Mouse (Mus musculus): ENCODE results near the gene Phc3. TPM values are rescaled to one million over a fixed set of nuclear protein-coding genes. Genes with fewer than 3 reads are reported as not detected.

The Phc3 gene
- polyA plus RNA-seq (2014; fragmentation: Illumina TruSeq; extraction: RNeasy Lipid Tissue Mini Kit (QIAGEN cat#74804); ENCODE audit: low replicate concordance): 26.4 TPM

GRCm38 (mm10) chr3:30969104-30969581 lies at the start of gene Phc3:
Gene Phc3, minus strand, starts transcription at chr3:30969415.

GRCm38 (mm10) chr3:30995283-30995898 lies 26.2 kb upstream of the Phc3 start, which contains the start of gene Prkci:
Gene Prkci, plus strand, starts transcription at chr3:30995747.

GRCm38 (mm10) chr3:30855604-30856458 lies 113.4 kb downstream of the Phc3 start, which contains the start of gene Gpr160:
Gene Gpr160, plus strand, starts transcription at chr3:30855950.

Other genes starting within 250 kb of the Phc3 start
- not detected for gene Samd7, start 223.1 kb downstream of the Phc3 start, polyA plus RNA-seq (2014; fragmentation: Illumina TruSeq; extraction: RNeasy Lipid Tissue Mini Kit (QIAGEN cat#74804); ENCODE audit: low replicate concordance)
- 160 TPM for gene Sec62, start 176.5 kb downstream of the Phc3 start, polyA plus RNA-seq (2014; fragmentation: Illumina TruSeq; extraction: RNeasy Lipid Tissue Mini Kit (QIAGEN cat#74804); ENCODE audit: low replicate concordance)
- gene Gpr160, start 113.5 kb downstream of the Phc3 start, polyA plus RNA-seq (2014; fragmentation: Illumina TruSeq; extraction: RNeasy Lipid Tissue Mini Kit (QIAGEN cat#74804); ENCODE audit: low replicate concordance): 70.9 TPM
- gene Prkci, start 26.3 kb upstream of the Phc3 start, polyA plus RNA-seq (2014; fragmentation: Illumina TruSeq; extraction: RNeasy Lipid Tissue Mini Kit (QIAGEN cat#74804); ENCODE audit: low replicate concordance): 57.2 TPM
- 101 TPM for gene Skil, start 125.6 kb upstream of the Phc3 start, polyA plus RNA-seq (2014; fragmentation: Illumina TruSeq; extraction: RNeasy Lipid Tissue Mini Kit (QIAGEN cat#74804); ENCODE audit: low replicate concordance)
- gene Cldn11, start 180.5 kb upstream of the Phc3 start, polyA plus RNA-seq (2014; fragmentation: Illumina TruSeq; extraction: RNeasy Lipid Tissue Mini Kit (QIAGEN cat#74804); ENCODE audit: low replicate concordance): 0.30 TPM